Mouse (Mus musculus) stomach, embryonic 16.5 days (tissue): ENCODE measurements around the gene Mllt3. TPM values are rescaled to one million over a fixed set of nuclear protein-coding genes. Genes with fewer than 3 reads are reported as not detected.

Source experiments
- ATAC-seq: fragments of 200-750 bp; cut with Nextera tagmentation; 2 replicates; pipeline ENCODE4 v1.8.0; 2017; ENCODE audit warnings: moderate number of reproducible peaks, moderate TSS enrichment; ENCODE audit not compliant: insufficient read depth, low FRiP score
- H3K27ac ChIP-seq: fragments of 300-500 bp; sonication (generic); 2 replicates; pipeline ENCODE4 v1.5.1; 2014; ENCODE audit warnings: low read length
- H3K27me3 ChIP-seq: fragments of 300-500 bp; sonication (generic); 2 replicates; pipeline ENCODE4 v1.6.1; 2014; ENCODE audit warnings: low read length, control low read depth, mixed read lengths; ENCODE audit not compliant: control insufficient read depth, insufficient read depth
- H3K36me3 ChIP-seq: fragments of 300-500 bp; sonication (generic); 2 replicates; pipeline ENCODE4 v1.6.1; 2014; ENCODE audit warnings: low read length; ENCODE audit not compliant: control insufficient read depth, insufficient read depth
- H3K4me1 ChIP-seq: fragments of 300-500 bp; sonication (generic); 2 replicates; pipeline ENCODE4 v1.6.1; 2014; ENCODE audit warnings: low read length, control low read depth, mixed read lengths; ENCODE audit not compliant: control insufficient read depth, insufficient read depth
- H3K4me2 ChIP-seq: fragments of 300-500 bp; sonication (generic); 2 replicates; pipeline ENCODE4 v1.6.1; 2014; ENCODE audit warnings: low read depth, low read length, mixed read lengths
- H3K4me3 ChIP-seq: fragments of 300-500 bp; sonication (generic); replicated peaks from 2 replicates; pipeline ENCODE4 v1.5.1; 2014; ENCODE audit warnings: mild to moderate bottlenecking, low read length
- H3K9ac ChIP-seq: fragments of 300-500 bp; sonication (generic); 2 replicates; pipeline ENCODE4 v1.6.1; 2014; ENCODE audit warnings: low read length
- H3K9me3 ChIP-seq: fragments of 300-500 bp; sonication (generic); replicated peaks from 2 replicates; pipeline ENCODE4 v1.6.1; 2016; ENCODE audit warnings: low read length, control low read depth; ENCODE audit not compliant: control insufficient read depth
- WGBS: fragments of 180-500 bp; shearing (Covaris S2); extraction: QIAGEN DNeasy Blood & Tissue Kit; methylation state at CpG from one replicate; pipeline ENCODE4 v1.1.7; 2014; 5-methylcytosine and 5-hydroxymethylcytosine counted together
- polyA plus RNA-seq: library from polyadenylated mRNA; unstranded; fragments of >200 nt; fragmentation: Nextera tagmentation; extraction: Ambion mirVana; gene quantifications from 2 replicates; pipeline ENCODE4 v1.2.1, GENCODE M21; 2015

The Mllt3 gene
- polyA plus RNA-seq, 1 experiment from 2014 or later: 41.5 TPM

GRCm38 (mm10) chr4:87927354-87927753, 105.8 kb downstream of the Mllt3 start:
- Histone ChIP-seq H3K4me2 (no peak overlapping the region), H3K27me3 (no peaks in the 10 kb centered on the region), H3K27ac (no peak overlapping the region), H3K36me3 (no peaks in the 10 kb centered on the region), H3K9me3 (no peaks in the 10 kb centered on the region), H3K4me1 (peaks cover 7% of the 10 kb centered on the region), H3K4me3 (no peak overlapping the region), H3K9ac (no peak overlapping the region)
- ATAC-seq: no peak
- 41% methylated on average over 10 of the region's 10 CpGs for WGBS

DNA sequence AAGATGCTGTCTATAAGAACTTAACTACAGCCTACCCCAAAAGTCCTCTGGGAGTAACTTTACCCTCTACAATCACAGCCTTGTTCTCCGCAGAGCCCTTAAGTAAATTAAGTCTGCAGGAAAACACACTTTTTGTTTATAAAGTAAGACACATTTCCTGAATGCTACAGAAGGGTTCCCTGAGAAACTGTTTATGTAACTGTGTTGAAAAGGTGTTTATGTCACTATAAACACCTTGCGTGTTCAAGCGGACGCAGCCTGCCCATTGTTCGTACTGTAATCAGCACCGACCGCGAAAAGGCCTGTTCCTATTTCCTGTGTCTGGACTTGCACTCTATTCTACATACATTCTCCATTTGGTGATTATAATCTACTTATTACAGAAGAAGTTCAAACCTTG, 112.5 kb downstream of the Mllt3 start:
- 57% methylated on average over 8 of the region's 8 CpGs for WGBS
- H3K27me3 ChIP-seq: no peaks in the 10 kb centered on the region
- no peak overlapping the region for H3K4me3 ChIP-seq
- no peaks in the 10 kb centered on the region for H3K9me3 ChIP-seq
- H3K4me2 ChIP-seq: no peak overlapping the region
- no peak overlapping the region; the same call in 1 of the 2 replicates for H3K27ac ChIP-seq
- no peak overlapping the region for H3K9ac ChIP-seq
- ATAC-seq: no peak
- H3K4me1 ChIP-seq: peaks cover 6% of the 10 kb centered on the region; the same call in 1 of the 2 replicates
- H3K36me3 ChIP-seq: no peaks in the 10 kb centered on the region

DNA sequence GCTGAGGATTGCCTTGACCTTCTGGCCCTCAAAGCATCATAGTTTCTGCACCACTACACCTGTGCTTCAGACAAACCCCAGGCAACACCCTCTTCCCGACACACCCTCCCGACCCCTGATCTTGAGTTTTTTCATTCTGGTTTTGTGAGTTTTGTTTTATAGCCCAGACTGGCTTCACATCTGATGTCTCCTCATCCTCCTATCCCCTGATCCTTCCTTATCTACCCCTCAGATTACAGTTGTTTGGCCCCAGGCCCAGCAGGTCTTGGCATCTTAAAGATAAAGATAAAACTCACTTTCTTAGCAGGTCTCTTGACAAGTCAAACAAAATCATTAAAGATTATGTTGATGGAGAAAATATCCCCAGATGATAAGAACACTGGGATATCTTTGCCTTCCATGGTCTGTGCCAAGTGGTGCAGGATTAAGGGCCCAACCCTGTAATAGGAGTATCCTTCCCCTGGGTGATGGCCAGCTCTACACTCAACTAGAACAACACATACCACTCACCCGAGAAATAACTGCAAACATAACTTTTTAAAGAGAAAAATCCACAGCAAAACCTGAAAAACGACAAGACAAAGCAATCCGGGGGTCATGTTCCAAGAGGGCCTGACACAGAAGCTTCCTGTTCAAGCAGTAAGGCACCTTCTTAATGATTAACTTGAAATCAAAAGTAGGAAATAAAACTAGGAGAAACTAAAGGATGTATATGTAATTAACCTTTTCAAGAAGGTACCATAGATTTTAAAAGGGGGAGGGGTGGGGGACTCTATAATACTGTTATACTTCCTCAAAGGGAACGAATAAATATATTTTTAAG, 121.8 kb downstream of the Mllt3 start:
- Histone ChIP-seq H3K9me3 (no peaks in the 10 kb centered on the region), H3K36me3 (no peaks in the 10 kb centered on the region), H3K27me3 (no peaks in the 10 kb centered on the region), H3K4me1 (peaks cover 11% of the 10 kb centered on the region), H3K9ac (no peak overlapping the region), H3K27ac (no peak overlapping the region), H3K4me2 (no peak overlapping the region), H3K4me3 (no peak overlapping the region)
- peak; percentile 81; the same call in 1 of the 2 replicates for ATAC-seq
- 60% methylated on average over 6 of the region's 6 CpGs for WGBS

- H3K9ac ChIP-seq: no peak overlapping the region
- no peaks in the 10 kb centered on the region for H3K27me3 ChIP-seq
- H3K4me2 ChIP-seq: no peak overlapping the region
- no peaks in the 10 kb centered on the region; the same call in 1 of the 2 replicates for H3K4me1 ChIP-seq
- no peak overlapping the region for H3K4me3 ChIP-seq
- no peak overlapping the region for H3K27ac ChIP-seq
- 39% methylated on average over 6 of the region's 6 CpGs for WGBS
- no peaks in the 10 kb centered on the region for H3K9me3 ChIP-seq
- no peaks in the 10 kb centered on the region for H3K36me3 ChIP-seq
- no peak for ATAC-seq
Observed at GRCm38 (mm10) chr4:87905149-87905771, 127.9 kb downstream of the Mllt3 start.

- no peaks in the 10 kb centered on the region; the same call in 1 of the 2 replicates for H3K4me1 ChIP-seq
- no peaks in the 10 kb centered on the region for H3K36me3 ChIP-seq
- no peak overlapping the region for H3K27ac ChIP-seq
- H3K9ac ChIP-seq: no peak overlapping the region
- H3K27me3 ChIP-seq: no peaks in the 10 kb centered on the region
- H3K4me3 ChIP-seq: no peak overlapping the region
- no peaks in the 10 kb centered on the region for H3K9me3 ChIP-seq
- H3K4me2 ChIP-seq: no peak overlapping the region
- no peak for ATAC-seq
- 38% methylated on average over 1 of the region's 1 CpGs for WGBS
Observed at GRCm38 (mm10) chr4:87904722-87905121, 128.4 kb downstream of the Mllt3 start.

- Histone ChIP-seq H3K9me3 (no peaks in the 10 kb centered on the region), H3K9ac (no peak overlapping the region), H3K27me3 (no peaks in the 10 kb centered on the region), H3K27ac (no peak overlapping the region), H3K36me3 (no peaks in the 10 kb centered on the region), H3K4me2 (no peak overlapping the region), H3K4me1 (no peaks in the 10 kb centered on the region; the same call in 1 of the 2 replicates), H3K4me3 (no peak overlapping the region)
- no peak for ATAC-seq
- 70% methylated on average over 4 of the region's 4 CpGs for WGBS
Observed at GRCm38 (mm10) chr4:87902584-87902983, 130.6 kb downstream of the Mllt3 start.

- Histone ChIP-seq H3K27me3 (no peaks in the 10 kb centered on the region), H3K9ac (no peak overlapping the region), H3K27ac (no peak overlapping the region), H3K4me3 (no peak overlapping the region), H3K9me3 (no peaks in the 10 kb centered on the region), H3K4me1 (no peaks in the 10 kb centered on the region; the same call in 1 of the 2 replicates), H3K4me2 (no peak overlapping the region), H3K36me3 (no peaks in the 10 kb centered on the region)
- ATAC-seq: no peak
- WGBS: 38% methylated on average over 1 of the region's 1 CpGs
Observed at GRCm38 (mm10) chr4:87901166-87901565, 132.0 kb downstream of the Mllt3 start.

- 67% methylated on average over 3 of the region's 3 CpGs for WGBS
- Histone ChIP-seq H3K4me2 (peak overlapping the region; percentile 5; the same call in 1 of the 2 replicates), H3K27ac (no peak overlapping the region), H3K9me3 (no peaks in the 10 kb centered on the region), H3K4me1 (no peaks in the 10 kb centered on the region), H3K4me3 (no peak overlapping the region), H3K9ac (no peak overlapping the region), H3K36me3 (no peaks in the 10 kb centered on the region), H3K27me3 (no peaks in the 10 kb centered on the region)
- no peak for ATAC-seq
Observed at GRCm38 (mm10) chr4:87893498-87893897, 139.7 kb downstream of the Mllt3 start.

DNA sequence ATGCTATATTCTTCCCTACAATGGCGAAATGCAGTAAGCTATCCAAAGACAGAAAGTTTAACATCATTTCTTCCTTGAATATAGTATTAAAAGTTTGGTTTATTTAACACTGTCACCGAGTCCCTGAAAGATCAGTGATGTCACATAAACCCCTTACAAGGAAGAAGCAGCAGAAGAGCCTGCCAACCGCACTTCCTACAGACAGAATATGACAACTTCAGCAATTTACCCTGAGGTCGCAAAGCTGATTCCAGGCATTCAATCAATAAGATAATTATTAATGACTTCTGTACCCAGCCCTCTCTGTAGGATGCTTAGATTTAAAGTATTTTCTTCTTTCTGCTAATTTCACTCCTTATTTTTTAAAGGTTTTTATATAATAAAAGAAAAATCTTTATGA, 140.2 kb downstream of the Mllt3 start:
- ATAC-seq: no peak
- WGBS: 74% methylated on average over 4 of the region's 4 CpGs

More for the DNA sequence above, 140.2 kb downstream of the Mllt3 start:
- Histone ChIP-seq H3K4me3 (no peak overlapping the region), H3K27ac (no peak overlapping the region), H3K9me3 (no peaks in the 10 kb centered on the region), H3K36me3 (no peaks in the 10 kb centered on the region), H3K4me1 (no peaks in the 10 kb centered on the region), H3K9ac (no peak overlapping the region), H3K4me2 (no peak overlapping the region), H3K27me3 (no peaks in the 10 kb centered on the region)
